Mouse (Mus musculus) embryonic facial prominence, embryonic 15.5 days (tissue): Measurements from ENCODE around the gene Cacng5. TPM values are rescaled to one million over a fixed set of nuclear protein-coding genes. Genes with fewer than 3 reads are reported as not detected.

Source experiments
- ATAC-seq: fragments of 200-750 bp; cut with Nextera tagmentation; 2 replicates; pipeline ENCODE4 v1.8.0; 2017; ENCODE audit warnings: low read depth, moderate TSS enrichment; ENCODE audit not compliant: insufficient number of reproducible peaks, low FRiP score, low TSS enrichment
- H3K27ac ChIP-seq: fragments of 300-500 bp; sonication (generic); replicated peaks from 2 replicates; pipeline ENCODE4 v1.5.1; 2015; ENCODE audit warnings: mild to moderate bottlenecking, inconsistent platforms
- H3K27me3 ChIP-seq: fragments of 300-500 bp; sonication (generic); 2 replicates; pipeline ENCODE4 v1.6.1; 2015; ENCODE audit warnings: inconsistent platforms
- H3K36me3 ChIP-seq: fragments of 300-500 bp; sonication (generic); 2 replicates; pipeline ENCODE4 v1.6.1; 2015; ENCODE audit warnings: mild to moderate bottlenecking, inconsistent platforms
- H3K4me1 ChIP-seq: fragments of 300-500 bp; sonication (generic); 2 replicates; pipeline ENCODE4 v1.6.1; 2015; ENCODE audit warnings: inconsistent platforms
- H3K4me2 ChIP-seq: fragments of 300-500 bp; sonication (generic); replicated peaks from 2 replicates; pipeline ENCODE4 v1.6.1; 2015; ENCODE audit warnings: mild to moderate bottlenecking, inconsistent platforms
- H3K4me3 ChIP-seq: fragments of 300-500 bp; sonication (generic); replicated peaks from 2 replicates; pipeline ENCODE4 v1.5.1; 2015; ENCODE audit warnings: mild to moderate bottlenecking, inconsistent platforms
- H3K9ac ChIP-seq: fragments of 300-500 bp; sonication (generic); 2 replicates; pipeline ENCODE4 v1.6.1; 2015; ENCODE audit warnings: inconsistent platforms
- H3K9me3 ChIP-seq: fragments of 300-500 bp; sonication (generic); replicated peaks from 2 replicates; pipeline ENCODE4 v1.6.1; 2016; ENCODE audit warnings: inconsistent platforms
- WGBS: fragments of 180-500 bp; shearing (Covaris S2); methylation state at CpG from one replicate; pipeline ENCODE4 v1.1.7; 2015; 5-methylcytosine and 5-hydroxymethylcytosine counted together
- polyA plus RNA-seq: library from polyadenylated mRNA; unstranded; fragments of >200 nt; fragmentation: Nextera tagmentation; extraction: Ambion mirVana; gene quantifications from 2 replicates; pipeline ENCODE4 v1.2.1, GENCODE M21; 2015

Gene Cacng5
- polyA plus RNA-seq, 1 experiment from 2014 or later = 0.11 TPM

- Histone ChIP-seq H3K36me3 (no peaks in the 10 kb centered on the region), H3K4me2 (no peak overlapping the region), H3K9me3 (no peaks in the 10 kb centered on the region), H3K4me1 (no peaks in the 10 kb centered on the region), H3K9ac (no peak overlapping the region), H3K27ac (no peak overlapping the region), H3K4me3 (no peak overlapping the region), H3K27me3 (no peaks in the 10 kb centered on the region)
- ATAC-seq = no peak
- WGBS = 64% methylated on average over 5 of the region's 5 CpGs
Measured at GRCm38 (mm10) chr11:107876840-107877239, 38.0 kb downstream of the Cacng5 start.

GRCm38 (mm10) chr11:107875861-107876494 lies 38.9 kb downstream of the Cacng5 start:
- H3K4me3 ChIP-seq = no peak overlapping the region
- no peaks in the 10 kb centered on the region for H3K36me3 ChIP-seq
- no peaks in the 10 kb centered on the region for H3K4me1 ChIP-seq
- H3K9me3 ChIP-seq = no peaks in the 10 kb centered on the region
- H3K4me2 ChIP-seq = no peak overlapping the region
- no peak overlapping the region for H3K9ac ChIP-seq
- no peaks in the 10 kb centered on the region for H3K27me3 ChIP-seq
- H3K27ac ChIP-seq = no peak overlapping the region
- 80% methylated on average over 18 of the region's 18 CpGs for WGBS
- no peak for ATAC-seq

- H3K27me3 ChIP-seq = no peaks in the 10 kb centered on the region
- no peak overlapping the region for H3K4me3 ChIP-seq
- no peak overlapping the region for H3K9ac ChIP-seq
- no peak overlapping the region for H3K4me2 ChIP-seq
- ATAC-seq = no peak
- no peaks in the 10 kb centered on the region for H3K4me1 ChIP-seq
- no peaks in the 10 kb centered on the region for H3K36me3 ChIP-seq
- WGBS = 67% methylated on average over 6 of the region's 6 CpGs
- no peak overlapping the region for H3K27ac ChIP-seq
- H3K9me3 ChIP-seq = no peaks in the 10 kb centered on the region
Measured at GRCm38 (mm10) chr11:107872743-107873142, 42.1 kb downstream of the Cacng5 start.

- H3K36me3 ChIP-seq = no peaks in the 10 kb centered on the region
- 68% methylated on average over 8 of the region's 8 CpGs for WGBS
- H3K4me1 ChIP-seq = no peaks in the 10 kb centered on the region
- no peaks in the 10 kb centered on the region for H3K27me3 ChIP-seq
- H3K9me3 ChIP-seq = no peaks in the 10 kb centered on the region
- H3K9ac ChIP-seq = no peak overlapping the region
- H3K27ac ChIP-seq = no peak overlapping the region
- H3K4me2 ChIP-seq = no peak overlapping the region
- no peak for ATAC-seq
- no peak overlapping the region for H3K4me3 ChIP-seq
Measured at GRCm38 (mm10) chr11:107867509-107867908, 47.3 kb downstream of the Cacng5 start.

GRCm38 (mm10) chr11:107865128-107865527 lies 49.7 kb downstream of the Cacng5 start:
- no peak for ATAC-seq
- H3K27ac ChIP-seq = no peak overlapping the region
- H3K9ac ChIP-seq = no peak overlapping the region
- H3K9me3 ChIP-seq = no peaks in the 10 kb centered on the region
- H3K4me3 ChIP-seq = no peak overlapping the region
- no peak overlapping the region for H3K4me2 ChIP-seq
- 17% methylated on average over 7 of the region's 7 CpGs for WGBS
- no peaks in the 10 kb centered on the region for H3K27me3 ChIP-seq
- no peaks in the 10 kb centered on the region for H3K4me1 ChIP-seq
- H3K36me3 ChIP-seq = no peaks in the 10 kb centered on the region

- no peaks in the 10 kb centered on the region for H3K36me3 ChIP-seq
- WGBS = 4% methylated on average over 4 of the region's 4 CpGs
- no peaks in the 10 kb centered on the region for H3K9me3 ChIP-seq
- H3K4me3 ChIP-seq = no peak overlapping the region
- H3K4me1 ChIP-seq = no peaks in the 10 kb centered on the region
- no peaks in the 10 kb centered on the region for H3K27me3 ChIP-seq
- H3K9ac ChIP-seq = no peak overlapping the region
- no peak overlapping the region for H3K4me2 ChIP-seq
- no peak overlapping the region for H3K27ac ChIP-seq
- no peak for ATAC-seq
Measured at GRCm38 (mm10) chr11:107864024-107864423, 50.8 kb downstream of the Cacng5 start.

GRCm38 (mm10) chr11:107861738-107862137 lies 53.1 kb downstream of the Cacng5 start:
- WGBS = 76% methylated on average over 5 of the region's 5 CpGs
- no peaks in the 10 kb centered on the region for H3K4me1 ChIP-seq

GRCm38 (mm10) chr11:107859871-107860270 lies 55.0 kb downstream of the Cacng5 start:
- Histone ChIP-seq H3K27ac (no peak overlapping the region), H3K9ac (no peak overlapping the region), H3K27me3 (no peaks in the 10 kb centered on the region), H3K9me3 (no peaks in the 10 kb centered on the region), H3K36me3 (no peaks in the 10 kb centered on the region), H3K4me3 (no peak overlapping the region), H3K4me1 (no peaks in the 10 kb centered on the region), H3K4me2 (no peak overlapping the region)
- 91% methylated on average over 4 of the region's 4 CpGs for WGBS
- ATAC-seq = no peak

More at GRCm38 (mm10) chr11:107861738-107862137, 53.1 kb downstream of the Cacng5 start:
- Histone ChIP-seq H3K27ac (no peak overlapping the region), H3K4me3 (no peak overlapping the region), H3K27me3 (no peaks in the 10 kb centered on the region), H3K4me2 (no peak overlapping the region), H3K9me3 (no peaks in the 10 kb centered on the region), H3K9ac (no peak overlapping the region), H3K36me3 (no peaks in the 10 kb centered on the region)
- ATAC-seq = no peak

- no peaks in the 10 kb centered on the region for H3K9me3 ChIP-seq
Measured at GRCm38 (mm10) chr11:107859288-107859687, 55.6 kb downstream of the Cacng5 start.

GRCm38 (mm10) chr11:107853088-107853487 lies 61.8 kb downstream of the Cacng5 start:
- H3K36me3 ChIP-seq = no peaks in the 10 kb centered on the region
- H3K9ac ChIP-seq = no peak overlapping the region
- H3K4me3 ChIP-seq = no peak overlapping the region
- 56% methylated on average over 1 of the region's 1 CpGs for WGBS
- no peak for ATAC-seq
- H3K27ac ChIP-seq = no peak overlapping the region
- H3K4me2 ChIP-seq = no peak overlapping the region
- no peaks in the 10 kb centered on the region for H3K27me3 ChIP-seq
- H3K4me1 ChIP-seq = no peaks in the 10 kb centered on the region
- no peaks in the 10 kb centered on the region for H3K9me3 ChIP-seq

More at GRCm38 (mm10) chr11:107859288-107859687, 55.6 kb downstream of the Cacng5 start:
- H3K27me3 ChIP-seq = no peaks in the 10 kb centered on the region
- no peak overlapping the region for H3K9ac ChIP-seq
- 21% methylated on average over 7 of the region's 7 CpGs for WGBS
- no peak for ATAC-seq
- no peak overlapping the region for H3K4me3 ChIP-seq
- H3K36me3 ChIP-seq = no peaks in the 10 kb centered on the region
- no peaks in the 10 kb centered on the region for H3K4me1 ChIP-seq
- H3K27ac ChIP-seq = no peak overlapping the region
- H3K4me2 ChIP-seq = no peak overlapping the region

- H3K4me2 ChIP-seq = no peak overlapping the region
- no peak overlapping the region for H3K27ac ChIP-seq
- no peak for ATAC-seq
- no peak overlapping the region for H3K4me3 ChIP-seq
- no peak overlapping the region for H3K9ac ChIP-seq
- H3K4me1 ChIP-seq = no peaks in the 10 kb centered on the region
- H3K9me3 ChIP-seq = no peaks in the 10 kb centered on the region
- no peaks in the 10 kb centered on the region for H3K36me3 ChIP-seq
- no peaks in the 10 kb centered on the region for H3K27me3 ChIP-seq
- WGBS = 36% methylated on average over 10 of the region's 10 CpGs
Measured at GRCm38 (mm10) chr11:107849621-107850020, 65.2 kb downstream of the Cacng5 start.

GRCm38 (mm10) chr11:107844175-107844574 lies 70.7 kb downstream of the Cacng5 start:
- H3K9ac ChIP-seq = no peak overlapping the region
- WGBS = 76% methylated on average over 1 of the region's 1 CpGs
- no peak overlapping the region for H3K27ac ChIP-seq
- H3K4me2 ChIP-seq = no peak overlapping the region
- H3K27me3 ChIP-seq = no peaks in the 10 kb centered on the region
- H3K36me3 ChIP-seq = no peaks in the 10 kb centered on the region
- no peak overlapping the region for H3K4me3 ChIP-seq
- no peaks in the 10 kb centered on the region for H3K4me1 ChIP-seq
- H3K9me3 ChIP-seq = no peaks in the 10 kb centered on the region
- no peak for ATAC-seq
